Mouse (Mus musculus): ENCODE measurements around the gene 4930512M02Rik.

DNA sequence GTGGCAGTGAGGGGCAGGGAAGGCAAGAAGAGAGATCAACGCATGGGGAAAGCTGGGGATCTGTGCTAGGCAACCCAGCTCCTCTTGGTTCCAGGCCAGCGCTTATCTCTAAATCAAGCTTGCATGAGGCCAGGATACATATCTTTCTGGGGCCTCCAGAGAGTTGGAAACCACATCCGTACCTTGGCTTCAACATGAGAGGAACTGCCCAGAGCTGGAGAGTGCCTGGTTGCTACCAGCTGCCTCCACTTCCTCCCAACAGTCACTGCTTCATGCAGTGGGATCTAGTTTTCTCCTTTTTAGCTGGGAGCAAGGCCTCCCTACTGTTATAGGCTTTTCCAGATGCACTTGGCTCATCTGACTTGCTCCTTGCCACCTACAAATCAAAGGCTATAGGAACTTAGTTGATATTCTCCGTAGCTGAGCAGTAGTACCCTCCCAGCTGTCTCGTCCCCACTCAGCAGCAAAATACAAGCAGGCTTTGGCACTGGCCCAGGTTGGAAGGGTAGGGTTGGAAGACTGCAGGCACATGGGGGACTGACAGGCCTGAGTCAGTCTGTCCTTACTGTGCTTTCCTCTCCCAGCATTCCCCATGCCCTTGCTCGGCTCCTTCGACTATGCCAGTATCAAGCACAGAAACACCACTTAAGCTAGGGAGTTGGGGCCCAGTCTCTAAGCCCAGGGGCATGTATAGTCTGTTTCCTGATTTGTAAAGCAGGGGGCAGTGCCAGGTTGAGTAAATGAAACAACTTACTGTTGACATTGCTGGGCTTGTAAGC is 63.2 kb downstream of the 4930512M02Rik start:
- TF ChIP-seq CTCF (IDR thresholded peaks at IDR 0.05; ENCODE audit: extremely low read depth, insufficient read depth, low read length) (no peak), POLR2A (IDR thresholded peaks at IDR 0.05; ENCODE audit: extremely low read depth, insufficient read depth, low read length) (no peak)

All from cortical plate, adult 2 months (tissue).